Comparison of ENCODE assay signal across 16 mouse cellular contexts in the genomic region with DNA sequence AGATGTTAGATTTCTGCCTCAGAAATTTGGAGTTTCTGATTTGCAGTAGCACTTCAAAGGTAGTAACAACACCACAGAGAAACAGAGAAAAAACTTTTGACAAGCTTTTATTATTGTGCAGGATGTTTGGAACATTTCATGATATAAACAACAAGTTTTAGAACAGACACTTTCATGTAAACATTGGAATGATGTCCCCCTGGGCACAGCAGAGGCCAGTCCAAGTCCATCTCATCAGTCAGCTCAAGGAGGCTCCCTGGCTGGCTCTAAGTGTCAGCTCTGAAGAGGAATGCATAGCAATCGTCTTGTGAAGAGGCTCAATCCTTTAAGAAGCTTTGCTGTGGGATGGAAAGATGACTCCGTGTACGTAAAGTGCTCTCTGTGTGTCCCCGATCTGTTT.
"Had no signal": no experiment of that assay in that cellular context is flagged by ENCODE, and none has a peak within 500 bp of the region (broad histone marks: within the 10 kb centered on the region; RNA-seq: fewer than 3 reads in every experiment).

No protein-coding gene starts in this region.

- ATAC-seq: hindbrain, postnatal 0 days; inflammation-experienced regulatory T-cells, adult 6 months; intestine, embryonic 16.5 days; liver, embryonic 12.5 days; midbrain, embryonic 13.5 days had no signal

- H3K4me3 ChIP-seq: limb, embryonic 10.5 days; limb, embryonic 13.5 days; liver, embryonic 12.5 days; liver, embryonic 15.5 days; midbrain, embryonic 13.5 days had no signal

- H3K27me3 ChIP-seq: limb, embryonic 13.5 days; liver, embryonic 12.5 days; liver, embryonic 15.5 days; midbrain, embryonic 13.5 days had no signal

- DNase-seq: kidney, adult 18-20 months; kidney, adult 9 months; kidney, postnatal 25 days; liver; thymus, adult 18-20 months; thymus, postnatal 36 days had no signal

- H3K4me1 ChIP-seq: limb, embryonic 10.5 days; liver, embryonic 12.5 days; liver, embryonic 15.5 days had no signal

- H3K9me3 ChIP-seq: limb, embryonic 10.5 days; limb, embryonic 13.5 days; liver, embryonic 12.5 days; liver, embryonic 15.5 days; midbrain, embryonic 13.5 days had no signal

- H3K36me3 ChIP-seq: limb, embryonic 10.5 days; limb, embryonic 13.5 days; liver, embryonic 12.5 days; liver, embryonic 15.5 days; midbrain, embryonic 13.5 days had no signal

- H3K27ac ChIP-seq: hindbrain, postnatal 0 days; kidney, postnatal 0 days; limb, embryonic 10.5 days; limb, embryonic 13.5 days; liver, embryonic 12.5 days; liver, embryonic 15.5 days; macrophage; midbrain, embryonic 13.5 days had no signal

- H3K4me2 ChIP-seq: limb, embryonic 13.5 days; liver, embryonic 12.5 days; liver, embryonic 15.5 days; midbrain, embryonic 13.5 days had no signal

- H3K9ac ChIP-seq: limb, embryonic 13.5 days; liver, embryonic 12.5 days; liver, embryonic 15.5 days; midbrain, embryonic 13.5 days had no signal
